Mouse (Mus musculus) regulatory T cell (primary cell): ENCODE data around the gene Olfr435.
"Not testable (repeated sequence)": the region's sequence is repeated elsewhere in the genome, so short reads cannot be mapped to it uniquely, and the experiment has no call there.

Source experiments
- in situ Hi-C: fragments of 300-600 bp; cut with MboI, MseI; formaldehyde crosslinking; loops from one replicate; pipeline ENCODE4 v1.15.1; 2025; ENCODE audit warnings: high pct_unique_total_duplicates

Gene Olfr435

DNA sequence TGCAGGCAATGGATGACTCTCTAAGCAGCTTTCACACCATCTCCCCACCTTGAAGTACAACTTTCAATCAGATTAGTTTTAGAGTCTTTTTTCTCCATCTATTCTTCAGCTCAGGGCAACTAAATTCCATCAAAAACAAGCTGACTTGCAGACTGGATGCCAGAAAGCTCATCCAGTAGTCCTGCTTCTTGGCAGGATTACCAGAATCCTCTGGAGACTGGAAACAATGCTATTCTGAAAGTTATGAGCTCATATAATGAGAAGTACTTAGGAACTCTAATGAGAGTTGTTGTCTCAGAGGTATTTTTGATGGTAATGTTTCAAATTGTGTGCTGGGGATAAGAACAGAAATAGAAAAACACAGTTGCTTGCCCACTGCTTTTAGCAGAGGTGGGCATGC lies at the start of gene Olfr435:
Olfr435 (plus strand) TSS at position 366 of the 400 bp plus-strand sequence.
- in situ Hi-C loops, result no loop called here

DNA sequence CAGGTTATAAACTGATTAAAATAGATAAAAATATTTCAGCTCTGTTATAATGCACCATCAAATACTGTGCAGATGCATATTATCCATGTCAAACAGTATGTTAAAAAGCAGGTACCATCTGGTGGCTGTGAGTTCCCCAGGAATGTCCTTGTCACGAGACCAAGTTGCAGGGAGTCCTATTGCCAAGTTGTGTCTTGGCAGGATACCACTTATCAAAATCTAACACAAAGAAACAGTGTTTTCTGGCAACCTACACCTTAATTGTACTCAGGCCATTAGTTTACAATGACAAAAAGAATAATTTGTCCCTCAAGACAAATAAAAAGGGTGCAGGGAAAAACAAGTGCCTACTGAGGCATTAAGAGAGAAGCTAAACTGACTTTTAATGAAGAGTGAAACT lies 37.4 kb upstream of the Olfr435 start:
- in situ Hi-C loops, result loop anchor here (10.0 kb wide), 1 partner anchor 1175 kb away; no protein-coding TSS in a partner anchor

DNA sequence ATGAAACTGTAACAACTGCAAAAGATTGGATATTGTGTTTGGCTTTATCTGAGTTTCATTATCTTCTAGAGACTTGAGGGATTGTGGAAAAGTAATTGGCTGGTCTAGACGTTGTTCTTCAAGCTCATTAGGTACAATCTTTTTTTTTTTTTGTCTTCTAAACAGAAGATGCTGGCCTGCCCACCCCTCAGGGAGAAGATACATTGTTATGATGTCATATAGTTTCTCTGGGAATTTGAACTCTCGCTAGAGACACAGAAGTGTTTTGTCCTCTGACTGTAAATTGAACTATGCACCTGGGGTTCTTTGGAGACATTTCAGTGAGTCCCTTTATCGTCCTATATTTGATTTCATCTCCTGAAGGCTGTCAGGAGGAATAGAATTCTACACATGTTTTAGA lies 34.0 kb upstream of the Olfr435 start, which contains the start of gene Olfr437:
Olfr437 (plus strand) TSS at position 301 of the 400 bp plus-strand sequence.
- in situ Hi-C loops, result no loop called here

DNA sequence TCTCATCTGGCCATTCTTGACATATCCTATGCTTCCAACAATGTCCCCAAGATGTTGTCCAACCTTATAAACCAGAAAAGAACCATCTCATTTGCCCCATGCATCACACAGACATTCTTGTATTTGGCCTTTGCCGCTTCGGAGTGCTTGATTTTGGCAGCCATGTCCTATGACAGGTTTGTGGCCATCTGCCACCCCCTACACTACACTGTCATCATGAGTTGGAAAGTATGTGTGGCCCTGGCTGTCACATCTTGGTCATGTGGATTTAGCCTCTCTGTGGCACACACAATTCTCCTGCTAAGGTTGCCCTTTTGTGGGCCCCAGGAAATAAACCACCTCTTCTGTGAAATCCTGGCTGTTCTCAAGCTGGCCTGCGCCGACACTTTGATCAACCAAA lies 29.7 kb upstream of the Olfr435 start:
- in situ Hi-C loops, result no loop called here

DNA sequence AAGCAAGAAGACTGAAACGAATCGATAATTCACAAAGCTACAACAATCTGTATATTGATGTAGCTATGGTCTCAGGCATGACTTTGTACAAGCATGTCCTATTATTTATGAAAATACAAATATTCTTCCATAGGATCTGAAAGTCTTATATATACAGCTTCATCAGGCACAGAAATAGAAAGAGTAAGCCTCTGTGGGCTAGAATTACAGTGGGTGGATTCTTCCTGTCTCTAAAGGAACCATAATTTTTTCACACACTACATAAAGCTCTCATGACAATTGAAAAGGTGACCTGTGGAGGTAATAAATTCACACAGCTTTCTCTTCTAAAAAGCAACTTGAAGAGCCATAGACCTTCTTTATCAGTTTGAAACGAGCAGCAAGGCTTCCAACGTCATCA lies 25.1 kb upstream of the Olfr435 start, which contains the start of gene Olfr13:
Olfr13 (plus strand) TSS at position 301 of the 400 bp plus-strand sequence.
- in situ Hi-C loops, result loop anchor here (10.0 kb wide), 1 partner anchor 863 kb away; no protein-coding TSS in a partner anchor

DNA sequence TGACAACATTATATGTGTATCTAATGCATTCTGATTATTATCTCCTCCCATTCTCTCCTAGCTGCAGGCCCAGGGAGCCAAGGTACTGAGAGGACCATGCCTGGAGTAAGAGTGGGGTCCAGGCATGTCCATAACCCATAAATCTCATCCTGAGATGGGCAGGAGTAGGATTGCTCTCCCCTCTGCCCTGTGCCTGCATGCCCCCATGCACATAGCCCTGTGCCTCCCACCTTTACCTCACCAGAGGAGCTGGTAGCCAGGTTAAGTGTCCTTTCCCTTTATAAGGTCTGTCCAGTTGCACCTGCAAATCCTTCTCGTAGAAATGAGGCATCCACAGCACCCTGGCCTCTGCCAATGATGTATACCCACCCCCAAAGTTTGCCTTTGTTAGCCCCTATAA lies 18.8 kb upstream of the Olfr435 start:
- in situ Hi-C loops, result loop anchor here (10.0 kb wide), 1 partner anchor 857 kb away; no protein-coding TSS in a partner anchor

DNA sequence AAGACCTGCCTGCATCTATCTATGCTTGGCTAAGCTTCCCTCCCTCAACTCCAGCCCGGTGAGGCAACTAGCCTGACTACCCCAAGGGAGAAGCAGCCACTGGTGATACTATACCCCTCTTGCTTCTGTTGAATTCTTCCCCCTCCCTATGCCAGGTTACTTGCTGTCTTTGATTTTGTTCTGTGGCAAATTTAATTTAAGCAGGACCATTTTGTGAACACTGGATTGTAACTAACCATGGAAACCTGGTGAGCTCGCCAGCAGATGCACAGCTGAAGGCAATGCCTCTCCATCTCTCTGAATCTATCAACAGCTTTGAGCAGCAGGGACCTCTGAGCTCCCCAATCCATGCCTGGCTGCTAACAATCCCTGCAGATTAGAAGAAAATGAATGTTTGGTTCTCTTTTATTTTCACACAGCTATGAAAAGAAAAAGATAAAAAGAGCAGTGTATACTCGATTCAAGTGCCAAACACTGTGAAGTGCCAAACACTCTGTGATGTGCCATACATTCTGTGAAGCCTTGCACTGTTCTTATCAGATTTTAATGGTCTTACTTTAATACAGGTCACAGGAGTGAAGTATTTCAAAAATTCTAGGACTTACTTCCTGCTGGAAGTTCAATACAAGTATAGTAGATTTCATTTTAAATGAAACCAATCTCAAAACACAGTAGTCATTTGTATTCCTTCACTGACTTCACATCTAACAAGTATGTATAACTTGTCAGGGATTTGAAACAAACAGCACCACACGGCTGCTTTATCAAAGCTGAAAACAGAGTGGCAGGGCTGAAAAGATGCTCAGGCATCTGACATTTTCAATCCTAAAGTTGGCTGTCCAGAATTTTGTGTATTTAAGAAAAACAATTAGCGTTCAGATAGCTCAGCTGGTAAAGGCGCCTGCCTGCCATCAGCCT lies 18.1 kb upstream of the Olfr435 start:
- in situ Hi-C loops, result loop anchor here (10.0 kb wide), 1 partner anchor 856 kb away; no protein-coding TSS in a partner anchor

DNA sequence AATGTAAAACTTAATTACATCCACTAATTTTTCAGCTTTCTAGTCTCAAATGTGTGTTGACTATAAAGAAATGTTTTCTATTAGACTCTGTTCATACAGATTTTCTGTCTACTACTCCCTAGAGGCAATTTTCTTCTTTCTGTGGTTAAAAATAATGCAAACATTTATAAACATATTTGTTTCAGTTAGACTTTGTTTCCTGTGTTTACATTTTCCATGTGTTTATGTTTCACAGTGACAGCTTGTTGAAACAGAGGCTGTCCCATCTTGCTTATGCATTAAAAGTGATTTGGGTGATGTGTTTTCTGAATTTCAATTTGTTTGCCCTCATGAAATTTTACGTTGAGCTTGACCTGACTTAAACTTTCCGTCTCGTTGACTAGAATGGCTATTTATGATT lies 6.0 kb upstream of the Olfr435 start:
- in situ Hi-C loops, result no loop called here

DNA sequence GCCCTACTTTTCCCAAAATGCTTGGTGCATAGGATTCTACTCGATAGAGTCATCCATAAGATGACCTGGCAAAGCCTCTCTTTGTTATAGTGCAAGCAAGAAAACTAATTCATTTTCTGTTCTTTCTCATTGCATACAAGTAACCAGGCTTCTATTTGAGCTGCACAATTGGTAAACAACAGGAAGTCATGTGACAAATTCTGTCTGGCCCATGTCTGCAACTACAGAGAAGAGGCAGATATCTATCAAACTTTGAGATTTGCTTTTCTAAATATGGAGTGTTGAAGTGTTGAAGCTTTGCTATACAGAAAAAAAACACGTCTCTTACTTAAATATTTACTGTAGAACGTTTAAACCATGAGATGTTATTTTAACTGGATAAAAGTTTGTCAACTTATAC lies 1.1 kb downstream of the Olfr435 start:
- in situ Hi-C loops, result no loop called here

DNA sequence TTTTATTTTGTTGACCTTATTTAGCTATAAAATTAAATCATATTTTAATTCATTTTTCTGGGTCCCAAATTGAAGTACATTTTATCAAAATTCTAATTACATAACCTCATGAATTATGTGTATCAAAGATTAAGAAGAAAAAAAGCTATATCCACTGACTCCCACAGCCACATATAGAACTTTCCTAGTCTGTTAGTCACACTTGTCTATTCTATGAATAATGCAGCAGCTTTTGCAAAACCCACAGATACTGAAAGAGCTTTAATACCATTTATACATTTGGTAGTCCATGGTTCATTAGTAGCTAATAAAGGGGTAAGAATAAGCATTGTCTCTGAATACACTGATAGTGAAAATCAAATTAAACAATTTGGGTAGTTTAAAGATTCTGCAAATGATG lies 5.8 kb downstream of the Olfr435 start:
- in situ Hi-C loops, result no loop called here

DNA sequence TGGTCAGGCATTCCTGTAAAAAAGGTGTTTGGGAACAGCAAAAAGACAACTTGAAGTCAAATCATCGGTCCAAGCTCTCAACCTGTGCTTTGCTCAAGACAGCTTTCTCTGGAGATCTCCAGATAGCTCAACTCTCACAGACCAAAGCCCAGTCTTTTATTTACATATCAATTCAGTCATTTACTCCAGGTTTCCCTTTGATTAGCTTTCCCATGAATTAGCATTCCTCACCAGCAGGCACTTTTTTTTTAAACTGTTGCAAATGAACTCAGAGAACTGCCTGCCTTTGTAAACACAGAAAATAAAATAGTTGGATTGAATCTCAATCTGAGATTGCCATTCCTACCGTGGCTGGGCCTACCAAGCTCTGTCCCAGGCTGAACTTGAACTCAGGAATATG lies 8.4 kb downstream of the Olfr435 start:
- in situ Hi-C loops, result no loop called here

DNA sequence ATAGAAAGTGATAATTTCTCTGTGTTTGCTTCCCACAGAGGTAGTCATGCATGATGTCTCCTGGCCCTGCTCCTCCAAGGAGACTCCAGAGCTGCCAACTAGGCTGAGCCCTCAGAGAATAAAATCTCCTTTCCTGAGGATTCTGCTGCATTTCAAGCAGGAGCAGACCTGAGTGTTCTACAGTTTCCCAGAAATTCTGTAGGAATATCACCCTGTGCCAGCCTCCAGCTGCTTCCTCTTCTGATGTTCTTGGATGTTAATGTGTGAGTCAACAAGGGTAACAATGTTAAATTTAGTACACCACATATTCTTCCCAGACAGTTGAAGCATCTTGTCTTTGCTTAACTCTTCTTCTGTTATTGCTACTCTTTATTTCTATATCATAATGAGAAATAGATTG lies 15.9 kb downstream of the Olfr435 start, which contains the start of gene Olfr434:
Olfr434 (plus strand) TSS at position 149 of the 400 bp plus-strand sequence.
- in situ Hi-C loops, result not testable (repeated sequence)

DNA sequence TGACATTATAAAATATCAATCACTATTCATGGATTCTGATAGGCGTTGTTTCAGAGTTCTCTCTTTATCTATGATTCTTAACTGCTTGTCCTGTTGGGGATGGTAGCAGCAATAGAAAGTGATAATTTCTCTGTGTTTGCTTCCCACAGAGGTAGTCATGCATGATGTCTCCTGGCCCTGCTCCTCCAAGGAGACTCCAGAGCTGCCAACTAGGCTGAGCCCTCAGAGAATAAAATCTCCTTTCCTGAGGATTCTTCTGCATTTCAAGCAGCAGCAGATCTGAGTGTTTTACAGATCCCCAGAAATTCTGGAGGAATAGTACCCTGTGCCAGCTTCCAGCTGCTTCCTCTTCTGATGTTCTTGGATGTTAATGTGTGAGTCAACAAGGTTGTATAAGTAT lies 34.3 kb downstream of the Olfr435 start, which contains the start of gene Olfr47:
Olfr47 (plus strand) TSS at position 275 of the 400 bp plus-strand sequence.
- in situ Hi-C loops, result not testable (repeated sequence)

DNA sequence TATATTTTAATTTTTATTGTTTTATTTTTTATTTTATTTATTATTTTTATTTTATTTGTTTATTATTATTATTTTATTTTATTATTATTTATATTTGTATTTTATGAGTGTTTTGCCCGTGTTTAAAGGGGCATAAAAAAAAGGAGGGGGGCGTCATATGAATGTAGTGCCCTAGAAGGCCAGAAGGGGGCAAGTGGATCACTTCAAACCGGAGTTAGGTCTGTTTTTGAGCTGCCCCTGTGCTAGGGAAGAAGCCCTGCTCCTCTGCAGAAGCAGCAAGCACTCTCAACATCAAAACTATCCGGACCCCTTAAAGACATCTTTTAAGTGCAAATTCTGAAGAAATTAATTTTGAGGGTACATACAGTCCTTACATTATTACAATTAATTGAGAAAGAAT lies 45.1 kb downstream of the Olfr435 start:
- in situ Hi-C loops, result no loop called here

DNA sequence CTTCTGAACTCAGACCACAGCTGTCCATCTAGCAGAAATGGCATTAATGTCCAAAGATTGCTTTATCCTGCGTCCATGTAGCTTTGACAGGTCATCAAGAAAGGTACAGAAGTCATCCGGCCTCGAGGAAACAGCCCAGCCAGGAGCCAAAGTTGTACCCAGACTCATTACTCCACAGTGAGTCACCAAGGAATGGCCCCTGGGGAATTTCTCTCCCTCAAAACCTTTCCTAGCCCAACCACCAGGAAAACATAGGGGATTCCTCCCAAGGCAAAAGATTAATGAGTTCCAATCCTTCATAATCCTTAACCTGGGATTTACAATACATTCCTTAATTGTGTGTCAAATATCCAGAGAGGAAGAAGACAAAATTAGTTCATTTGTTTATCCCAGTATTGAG lies 50.5 kb downstream of the Olfr435 start:
- in situ Hi-C loops, result no loop called here

DNA sequence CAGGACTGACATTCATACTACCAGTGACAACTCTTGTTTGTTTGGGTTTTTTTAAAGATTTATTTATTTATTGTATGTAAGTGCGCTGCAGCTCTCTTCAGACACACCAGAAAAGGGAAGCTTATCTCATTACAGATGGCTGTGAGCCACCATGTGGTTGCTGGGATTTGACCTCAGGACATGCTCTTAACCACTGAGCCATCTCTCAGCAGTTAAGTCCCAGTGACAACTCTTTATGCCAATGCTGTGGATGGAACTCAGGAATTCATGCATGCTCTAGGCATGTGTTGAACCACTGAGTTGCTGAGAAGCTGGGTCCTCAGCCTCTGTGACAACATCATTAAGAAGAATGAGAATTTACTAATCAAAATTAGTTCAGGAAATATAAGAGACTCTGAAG lies 56.0 kb downstream of the Olfr435 start:
- in situ Hi-C loops, result no loop called here
